Mouse (Mus musculus) kidney, postnatal 25 days (tissue): ENCODE results near the gene Cmtm3.
"Not testable (repeated sequence)": the region's sequence is repeated elsewhere in the genome, so short reads cannot be mapped to it uniquely, and the experiment has no call there.

Experiments
- DNase-seq, 2 experiments: peaks; one replicate each; pipeline ENCODE4 v3.0.0; 2021; ENCODE audit warnings: mixed read lengths in 2 of 2

Cmtm3 gene

GRCm38 (mm10) chr8:104339229-104339982 lies at the start of gene Cmtm3:
Gene Cmtm3, plus strand, starts transcription at chr8:104339410.
- DNase-seq, result peak; percentile 26 to 61

GRCm38 (mm10) chr8:104293081-104293480 lies 46.1 kb upstream of the Cmtm3 start, which contains the start of gene Cmtm2a:
Gene Cmtm2a, minus strand, starts transcription at chr8:104293181.
- DNase-seq, result not testable (repeated sequence)

DNA sequence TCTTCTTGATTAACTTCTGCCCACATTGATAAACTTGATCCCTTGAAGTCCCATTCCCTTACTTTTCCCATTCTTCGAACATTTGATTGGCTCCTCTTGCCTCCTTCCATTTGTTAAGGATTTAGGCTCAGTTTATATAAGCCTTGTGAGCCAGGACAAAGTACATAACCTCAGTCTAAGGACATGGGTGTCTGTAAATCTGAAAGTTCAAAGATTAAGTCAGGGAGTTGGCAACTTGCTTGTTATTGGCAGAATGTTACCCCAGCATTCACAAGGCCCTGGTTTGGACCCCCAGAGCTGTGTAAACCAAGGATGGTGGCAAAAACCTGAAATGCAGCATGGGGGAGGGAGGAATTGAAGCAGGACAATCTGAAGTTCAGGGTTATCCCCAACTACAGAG lies 44.8 kb upstream of the Cmtm3 start:
- DNase-seq, result no peak

GRCm38 (mm10) chr8:104301577-104301976 lies 37.6 kb upstream of the Cmtm3 start:
- not testable (repeated sequence) for DNase-seq

DNA sequence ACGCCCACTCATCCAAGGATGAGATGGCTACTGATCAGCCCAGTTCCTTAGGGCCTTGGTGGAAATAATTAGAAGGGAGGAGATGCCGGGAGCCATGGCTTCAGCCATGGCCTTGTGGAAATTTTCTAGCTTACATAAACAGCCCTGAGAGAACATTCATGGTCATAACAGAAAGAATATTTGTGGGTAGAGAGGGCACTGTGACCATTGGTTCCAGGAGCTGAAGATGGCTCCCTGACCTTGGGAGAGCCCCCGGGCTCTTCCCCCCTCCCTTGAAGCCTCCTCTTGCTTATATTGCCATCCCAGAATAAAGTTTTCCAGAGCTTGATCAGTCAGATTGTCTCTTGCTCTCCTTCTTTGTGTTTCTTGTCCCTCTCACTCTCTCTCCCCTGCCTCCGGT lies 36.7 kb upstream of the Cmtm3 start:
- not testable (repeated sequence) for DNase-seq

DNA sequence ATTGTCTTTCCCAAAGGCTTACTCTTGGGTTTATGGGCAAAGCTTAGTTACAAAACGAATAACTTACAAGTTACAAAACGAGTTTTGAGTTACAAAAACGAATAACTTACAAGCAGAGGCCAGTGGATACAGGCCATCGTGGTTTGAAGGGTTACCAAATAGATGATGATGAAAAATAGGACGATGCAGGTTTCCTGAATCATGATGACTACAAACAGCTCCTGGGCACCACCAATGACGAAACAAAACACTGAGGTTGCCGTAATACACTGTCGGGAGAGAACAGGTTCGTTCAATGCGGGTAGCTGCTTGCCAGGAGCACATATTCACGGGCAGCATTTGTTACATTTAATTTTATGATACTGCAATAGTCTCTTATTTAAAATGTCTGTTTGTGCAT lies 34.2 kb upstream of the Cmtm3 start:
- DNase-seq, result no peak

DNA sequence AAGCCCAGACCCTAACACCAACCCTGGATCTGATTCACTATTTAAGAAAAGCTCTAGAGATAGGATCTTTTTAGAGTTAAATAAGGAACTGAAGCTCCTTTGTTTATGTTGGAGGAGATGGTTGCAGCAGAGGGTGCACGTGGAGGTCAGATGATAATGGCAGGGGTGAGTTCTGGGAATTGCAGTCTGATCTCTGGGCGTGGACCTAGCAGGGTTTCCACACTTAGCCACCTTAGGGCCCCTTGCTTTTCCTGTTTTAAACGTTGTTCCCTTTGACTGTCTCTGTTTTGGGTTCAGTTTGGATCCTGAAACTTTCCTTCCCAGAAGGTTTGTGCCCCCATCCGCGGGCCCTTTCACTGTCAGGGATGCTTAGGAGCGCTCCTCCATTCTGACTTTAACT lies 30.9 kb upstream of the Cmtm3 start:
- not testable (repeated sequence) for DNase-seq

- not testable (repeated sequence) for DNase-seq
Measured at GRCm38 (mm10) chr8:104309441-104310155, 29.6 kb upstream of the Cmtm3 start, which contains the start of the genes Gm45711 and Cmtm1. Gene Gm45711, minus strand, starts transcription at chr8:104310081. Gene Cmtm1, minus strand, starts transcription at chr8:104310145.

DNA sequence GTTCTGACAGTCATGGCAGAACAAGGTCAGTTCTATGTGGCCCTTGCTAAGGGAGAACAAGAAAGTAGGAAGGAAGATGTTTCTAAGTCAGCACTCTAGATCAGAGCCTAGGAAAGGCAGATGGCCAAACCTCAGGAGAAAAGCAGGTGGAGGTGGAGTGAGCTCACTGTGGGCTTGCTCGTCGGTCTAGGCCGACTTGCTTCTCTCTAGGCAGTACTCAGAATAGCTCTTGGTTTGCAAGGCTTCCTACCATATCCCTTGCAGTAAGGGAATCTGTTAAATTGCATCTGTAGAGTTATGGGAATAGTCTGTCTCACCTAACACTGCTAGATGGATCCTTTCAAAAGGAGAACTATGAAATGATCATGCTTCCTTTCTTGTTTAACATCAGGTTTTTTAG lies 27.2 kb upstream of the Cmtm3 start:
- DNase-seq, result not testable (repeated sequence)

DNA sequence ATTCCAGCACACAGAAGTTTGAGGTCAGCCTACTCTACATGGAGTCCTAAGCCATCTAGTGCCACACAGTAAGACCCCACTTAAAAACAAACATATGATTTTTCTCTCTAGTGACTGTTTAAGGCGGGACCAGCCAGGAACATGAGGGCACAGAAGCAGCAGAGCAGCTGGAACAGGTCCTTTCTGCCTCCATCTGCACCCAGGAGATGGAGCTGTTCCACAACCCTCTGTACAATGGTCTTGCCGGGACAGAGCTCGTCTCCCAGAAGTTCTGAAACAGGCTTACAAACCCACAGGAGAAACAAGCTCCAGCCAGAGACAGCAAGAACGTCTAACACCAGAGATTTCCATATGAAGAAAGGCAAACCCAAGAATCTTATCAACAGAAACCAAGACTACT lies 25.9 kb upstream of the Cmtm3 start:
- DNase-seq, result peak in 1 of 2 experiments; percentile 30

DNA sequence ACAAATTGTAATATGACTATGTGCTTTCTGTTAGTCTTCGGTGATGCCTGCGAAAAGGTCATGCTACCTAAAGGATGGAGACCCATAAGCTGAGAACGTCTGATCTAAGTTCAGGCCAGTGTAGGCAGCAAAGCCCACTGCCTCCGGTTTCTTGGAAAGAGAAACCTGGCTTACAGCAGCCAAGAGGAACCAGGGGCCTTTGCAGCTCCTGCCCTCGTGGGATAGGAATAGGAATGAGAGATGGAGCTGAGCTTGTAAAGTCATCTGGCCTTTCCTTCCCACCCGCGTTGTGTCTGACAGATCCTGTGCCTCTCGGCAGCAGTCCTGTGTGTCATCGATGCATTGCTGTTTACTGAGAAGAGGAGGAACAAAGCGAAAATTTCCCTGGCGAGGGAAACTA lies 17.9 kb upstream of the Cmtm3 start, which contains the start of gene Gm11020:
Gene Gm11020 (plus strand): TSS at position 301 of the 400 bp plus-strand sequence.
- not testable (repeated sequence) for DNase-seq

GRCm38 (mm10) chr8:104321930-104322329 lies 17.3 kb upstream of the Cmtm3 start, which contains the start of gene Cmtm2b:
Gene Cmtm2b, plus strand, starts transcription at chr8:104322230.
- not testable (repeated sequence) for DNase-seq

GRCm38 (mm10) chr8:104332665-104333631 lies 6.3 kb upstream of the Cmtm3 start:
- DNase-seq, result no peak

GRCm38 (mm10) chr8:104333786-104334185 lies 5.4 kb upstream of the Cmtm3 start:
- no peak for DNase-seq

GRCm38 (mm10) chr8:104334196-104334595 lies 5.0 kb upstream of the Cmtm3 start:
- no peak for DNase-seq

DNA sequence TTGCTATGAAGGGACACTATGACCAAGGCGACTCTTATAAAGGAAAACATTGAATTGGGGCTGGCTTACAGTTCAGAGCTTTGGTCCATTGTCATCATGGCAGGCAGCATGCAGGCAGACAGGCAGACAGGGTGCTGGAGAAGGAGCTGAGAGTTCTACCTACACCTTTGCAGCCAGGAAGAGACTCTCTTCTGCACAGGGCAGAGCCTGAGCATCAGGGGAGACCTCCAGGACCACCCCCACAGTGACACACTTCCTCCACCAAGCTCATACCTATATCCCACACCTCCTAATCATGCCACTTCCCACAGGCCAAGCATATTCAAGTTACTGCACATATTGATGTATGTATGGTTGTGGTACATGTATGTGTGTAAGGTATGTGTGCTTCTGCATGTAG lies 2.4 kb upstream of the Cmtm3 start:
- DNase-seq, result no peak

DNA sequence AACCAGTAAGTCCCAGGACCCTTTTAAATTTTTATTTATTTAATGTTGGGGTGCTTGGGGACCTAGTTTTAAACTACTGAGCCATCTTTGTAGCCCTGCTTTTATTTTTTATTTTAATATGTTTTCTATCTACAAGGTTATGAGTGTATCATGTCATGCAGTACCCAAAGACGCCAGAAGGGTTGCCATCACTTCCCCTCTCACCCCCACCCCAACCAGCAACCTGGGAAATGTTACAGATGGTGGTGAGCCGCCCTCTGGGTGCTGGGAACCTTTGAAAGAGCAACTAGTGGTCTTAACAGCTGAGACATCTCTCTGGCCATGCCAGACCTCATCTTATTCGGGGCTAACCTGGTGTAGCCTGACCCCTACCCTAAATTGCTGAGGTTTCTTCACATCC lies 1.3 kb upstream of the Cmtm3 start:
- DNase-seq, result no peak

GRCm38 (mm10) chr8:104339983-104340232 lies 698 bp downstream of the Cmtm3 start:
- DNase-seq, result no peak

DNA sequence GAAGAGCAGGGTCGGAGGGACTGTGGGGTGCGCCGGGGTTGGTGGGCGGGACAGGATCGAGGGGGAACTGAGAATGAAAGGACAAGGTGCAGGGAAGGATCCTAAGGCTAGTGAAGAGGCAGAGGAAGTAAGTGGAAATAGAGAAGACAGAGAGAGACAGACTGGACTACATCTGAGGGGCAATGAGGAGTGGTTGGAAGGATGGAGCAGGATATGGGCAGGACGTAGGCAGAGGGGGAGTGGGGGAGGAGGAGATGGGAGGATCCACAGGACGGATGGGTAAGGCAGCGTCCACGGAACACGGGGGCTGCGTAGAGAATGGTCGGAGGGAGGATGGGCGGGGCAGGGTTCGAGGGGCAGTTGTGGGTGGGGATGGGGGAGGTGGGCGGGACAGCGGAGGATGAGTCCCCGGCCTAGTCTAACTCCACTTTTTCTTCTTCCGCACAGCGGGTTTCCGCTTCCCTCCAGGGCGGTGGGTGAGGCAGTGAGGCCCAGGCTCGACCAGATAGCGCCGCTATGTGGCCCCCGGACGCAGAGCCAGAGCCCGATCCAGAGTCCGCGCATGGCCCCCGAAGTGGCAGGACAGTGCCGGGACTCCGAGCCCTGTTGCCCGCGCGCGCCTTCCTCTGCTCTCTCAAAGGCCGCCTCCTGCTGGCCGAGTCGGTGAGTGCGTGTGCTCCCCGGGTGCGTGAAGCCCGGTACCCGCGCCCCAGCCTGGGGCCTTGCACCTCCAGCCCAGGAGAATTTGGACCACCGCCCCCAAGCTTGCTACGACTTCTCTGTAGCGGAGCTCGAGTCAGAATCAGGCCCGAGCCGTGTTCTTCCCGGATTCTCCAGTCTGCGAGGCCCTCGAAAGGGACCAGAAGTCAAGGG lies 1.3 kb downstream of the Cmtm3 start:
- peak; percentile 74 to 86 for DNase-seq

- peak; percentile 79 to 82 for DNase-seq
Measured at GRCm38 (mm10) chr8:104341106-104341561, 1.9 kb downstream of the Cmtm3 start.

GRCm38 (mm10) chr8:104341678-104342077 lies 2.5 kb downstream of the Cmtm3 start:
- DNase-seq, result no peak

- no peak for DNase-seq
Measured at GRCm38 (mm10) chr8:104342426-104342825, 3.2 kb downstream of the Cmtm3 start.
